Mouse (Mus musculus) MEL (cell line): ENCODE results near the gene Negr1.

Experiments
- CTCF ChIP-seq, 3 experiments: IDR thresholded peaks in 2 of 3; conservative IDR thresholded peaks in 1 of 3; 2 replicates each; pipeline ENCODE4 v1.5.1; 2011 to 2012; ENCODE audit warnings: low read length in 3 of 3, low read depth in 2 of 3, mild to moderate bottlenecking in 2 of 3, improper control_type of control experiment in 1 of 3, inconsistent platforms in 1 of 3, mixed read lengths in 1 of 3, moderate library complexity in 1 of 3; ENCODE audit not compliant: control insufficient read depth in 1 of 3, insufficient read depth in 1 of 3, poor library complexity in 1 of 3, severe bottlenecking in 1 of 3
- EP300 ChIP-seq, 2 experiments: IDR thresholded peaks; 2 replicates each; pipeline ENCODE4 v1.6.1; 2011; ENCODE audit warnings: improper control_type of control experiment in 2 of 2, low read length in 2 of 2, low read depth in 1 of 2, mild to moderate bottlenecking in 1 of 2
- GABPA ChIP-seq: IDR thresholded peaks from 2 replicates; pipeline ENCODE4 v1.6.1; 2012; ENCODE audit warnings: low read depth, mild to moderate bottlenecking, inconsistent platforms, low read length, improper control_type of control experiment, moderate library complexity
- GATA1 ChIP-seq: IDR thresholded peaks from 2 replicates; pipeline ENCODE4 v1.6.1; 2011; ENCODE audit warnings: low read depth, low read length, improper control_type of control experiment
- MAZ ChIP-seq: IDR thresholded peaks from 2 replicates; pipeline ENCODE4 v1.6.1; 2012; ENCODE audit warnings: low read depth, mild to moderate bottlenecking, inconsistent platforms, low read length, improper control_type of control experiment
- POLR2A ChIP-seq, 2 experiments: IDR thresholded peaks; 2 replicates each; pipeline ENCODE4 v1.6.1; 2011 to 2012; ENCODE audit warnings: low read length in 2 of 2, mild to moderate bottlenecking in 2 of 2, control low read depth in 1 of 2, improper control_type of control experiment in 1 of 2, low read depth in 1 of 2, moderate library complexity in 1 of 2; ENCODE audit not compliant: control insufficient read depth in 1 of 2, insufficient read depth in 1 of 2, poor library complexity in 1 of 2
- POLR2AphosphoS2 ChIP-seq: IDR thresholded peaks from 2 replicates; pipeline ENCODE4 v1.6.1; 2011; ENCODE audit warnings: low read length, improper control_type of control experiment
- USF1 ChIP-seq: IDR thresholded peaks from 2 replicates; pipeline ENCODE4 v1.6.1; 2014; ENCODE audit warnings: low read depth, mild to moderate bottlenecking, inconsistent platforms, low read length, improper control_type of control experiment, moderate library complexity

GRCm38 (mm10) chr3:156772057-156772456, 210.5 kb downstream of the Negr1 start:
- TF ChIP-seq GATA1 (no peak), USF1 (no peak), POLR2A (IDR thresholded peaks at IDR 0.05; ENCODE audit: control insufficient read depth in 1 of 2, insufficient read depth in 1 of 2, low read depth in 1 of 2, low read length in 2 of 2, poor library complexity in 1 of 2) (no peak), GABPA (no peak), EP300 (IDR thresholded peaks at IDR 0.05; ENCODE audit: low read depth in 1 of 2, low read length in 2 of 2) (no peak), MAZ (no peak), CTCF (IDR thresholded peaks at IDR 0.05 in 2 of 3, conservative IDR thresholded peaks at IDR 0.05 in 1 of 3; ENCODE audit: control insufficient read depth in 1 of 3, insufficient read depth in 1 of 3, low read depth in 2 of 3, low read length in 3 of 3, poor library complexity in 1 of 3, severe bottlenecking in 1 of 3) (no peak), POLR2AphosphoS2 (no peak)
